Mouse (Mus musculus): Measurements from ENCODE around the gene Supt6.

Gene Supt6

GRCm38 (mm10) chr11:78167257-78167959 lies 78.4 kb downstream of the Supt6 start:
- DNase-seq (ENCODE audit: low spot score), result no peak

GRCm38 (mm10) chr11:78166640-78167039 lies 79.1 kb downstream of the Supt6 start:
- no peak for DNase-seq (ENCODE audit: low spot score)

- no peak for DNase-seq (ENCODE audit: low spot score)
Measured at GRCm38 (mm10) chr11:78166161-78166560, 79.6 kb downstream of the Supt6 start.

- no peak for DNase-seq (ENCODE audit: low spot score)
Measured at GRCm38 (mm10) chr11:78165761-78166109, 80.1 kb downstream of the Supt6 start.

- DNase-seq (ENCODE audit: low spot score), result peak; percentile 75
Measured at GRCm38 (mm10) chr11:78164924-78165760, 80.6 kb downstream of the Supt6 start, which contains the start of gene Traf4. Traf4 (minus strand) TSS chr11:78165589.

GRCm38 (mm10) chr11:78164604-78164923 lies 81.2 kb downstream of the Supt6 start:
- no peak for DNase-seq (ENCODE audit: low spot score)

- peak; percentile 55 for DNase-seq (ENCODE audit: low spot score)
Measured at GRCm38 (mm10) chr11:78163681-78164603, 81.8 kb downstream of the Supt6 start.

- no peak for DNase-seq (ENCODE audit: low spot score)
Measured at GRCm38 (mm10) chr11:78163045-78163444, 82.7 kb downstream of the Supt6 start.

GRCm38 (mm10) chr11:78162504-78162903 lies 83.3 kb downstream of the Supt6 start:
- DNase-seq (ENCODE audit: low spot score), result no peak

GRCm38 (mm10) chr11:78161968-78162367 lies 83.8 kb downstream of the Supt6 start:
- DNase-seq (ENCODE audit: low spot score), result no peak

GRCm38 (mm10) chr11:78161169-78161568 lies 84.6 kb downstream of the Supt6 start:
- DNase-seq (ENCODE audit: low spot score), result no peak

- DNase-seq (ENCODE audit: low spot score), result no peak
Measured at GRCm38 (mm10) chr11:78160675-78161074, 85.1 kb downstream of the Supt6 start.

- DNase-seq (ENCODE audit: low spot score), result no peak
Measured at GRCm38 (mm10) chr11:78160171-78160570, 85.6 kb downstream of the Supt6 start.

GRCm38 (mm10) chr11:78159557-78159956 lies 86.2 kb downstream of the Supt6 start:
- no peak for DNase-seq (ENCODE audit: low spot score)

GRCm38 (mm10) chr11:78159096-78159495 lies 86.7 kb downstream of the Supt6 start:
- peak; percentile 69 for DNase-seq (ENCODE audit: low spot score)

Data from ovary, adult 18-20 months (tissue).